Mouse (Mus musculus) lung, embryonic 16.5 days (tissue): Measurements from ENCODE around the gene Ano10. TPM values are rescaled to one million over a fixed set of nuclear protein-coding genes. Genes with fewer than 3 reads are reported as not detected.

Experiments used
- microRNA-seq: library from miRNA; unstranded; fragments of <30 nt; microRNA quantifications from one replicate; pipeline ENCODE4, GENCODE M21; 2016
- polyA plus RNA-seq: library from polyadenylated mRNA; unstranded; fragments of >200 nt; fragmentation: Nextera tagmentation; extraction: Ambion mirVana; gene quantifications from 2 replicates; pipeline ENCODE4 v1.2.1, GENCODE M21; 2015

The Ano10 gene
- polyA plus RNA-seq, 1 experiment from 2014 or later = 31.8 TPM

Small RNAs within 50 kb of the gene (microRNA-seq; reads per million reads assigned to microRNA genes)
- not detected for gene Mir8106

Other genes starting within 250 kb of the Ano10 start
- gene Snrk, start 177.2 kb downstream of the Ano10 start, polyA plus RNA-seq = 93.3 and 96.3 TPM in 2 replicates
- gene Abhd5, start 57.2 kb upstream of the Ano10 start, polyA plus RNA-seq = 29.5 and 29.9 TPM in 2 replicates